Mouse (Mus musculus) layer of hippocampus, adult 2 months (tissue): Measurements from ENCODE around the gene Hsd17b6. TPM values are rescaled to one million over a fixed set of nuclear protein-coding genes. Genes with fewer than 3 reads are reported as not detected.
"Not testable (repeated sequence)": the region's sequence is repeated elsewhere in the genome, so short reads cannot be mapped to it uniquely, and the experiment has no call there.

Experiments used
- DNase-seq, 2 experiments: peaks; one replicate each; pipeline ENCODE4 v3.0.0; 2022; ENCODE audit warnings: low spot score in 2 of 2
- H3K27ac ChIP-seq: fragments of 200-600 bp; 2 replicates; pipeline ENCODE4 v1.8.1; 2022
- H3K4me3 ChIP-seq: fragments of 200-600 bp; 2 replicates; pipeline ENCODE4 v1.8.1; 2022; ENCODE audit warnings: mild to moderate bottlenecking
- CTCF ChIP-seq: fragments of 200-600 bp; conservative IDR thresholded peaks from 2 replicates; pipeline ENCODE4 v1.8.1; 2022; ENCODE audit warnings: antibody characterized with exemption, mild to moderate bottlenecking, moderate library complexity
- long read RNA-seq, 2 experiments: library from polyadenylated mRNA; stranded (forward); transcript quantifications; one replicate each; pipeline ENCODE4 v2.0.0; 2021; ENCODE audit warnings: borderline mapping rate in 2 of 2
- total RNA-seq, 2 experiments: library from RNA; stranded (reverse); gene quantifications; 2 replicates each; pipeline ENCODE4 v1.2.3; 2021

Hsd17b6 gene
- total RNA-seq: not detected
- long read RNA-seq, experiment 1: 0 reads
- long read RNA-seq, experiment 2: 0 reads

DNA sequence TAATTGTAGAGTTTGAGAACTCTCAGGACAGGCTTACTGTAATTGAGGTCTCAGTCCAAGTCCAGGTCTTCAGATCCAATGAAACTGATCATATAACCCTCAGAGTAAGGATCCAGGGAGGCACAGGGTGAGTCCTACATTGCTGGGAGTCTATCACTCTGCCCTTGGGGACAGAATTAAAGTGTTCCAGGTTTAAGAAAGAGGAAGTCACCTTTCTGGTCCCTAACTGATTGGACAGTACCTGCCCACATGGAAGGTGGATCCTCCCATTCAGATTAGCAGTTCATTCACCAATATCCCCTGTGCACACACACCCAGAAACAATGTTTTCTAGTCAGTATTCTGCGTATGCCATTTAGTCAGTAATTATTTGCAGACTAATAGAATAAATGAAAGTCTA lies at the start of gene Hsd17b6:
Gene Hsd17b6, minus strand, starts transcription at position 166 of the 400 bp plus-strand sequence.
- no peak for DNase-seq
- no peak for TF ChIP-seq CTCF
- Histone ChIP-seq H3K4me3 (no peak within 1 kb of the TSS), H3K27ac (no peak within 1 kb of the TSS)

DNA sequence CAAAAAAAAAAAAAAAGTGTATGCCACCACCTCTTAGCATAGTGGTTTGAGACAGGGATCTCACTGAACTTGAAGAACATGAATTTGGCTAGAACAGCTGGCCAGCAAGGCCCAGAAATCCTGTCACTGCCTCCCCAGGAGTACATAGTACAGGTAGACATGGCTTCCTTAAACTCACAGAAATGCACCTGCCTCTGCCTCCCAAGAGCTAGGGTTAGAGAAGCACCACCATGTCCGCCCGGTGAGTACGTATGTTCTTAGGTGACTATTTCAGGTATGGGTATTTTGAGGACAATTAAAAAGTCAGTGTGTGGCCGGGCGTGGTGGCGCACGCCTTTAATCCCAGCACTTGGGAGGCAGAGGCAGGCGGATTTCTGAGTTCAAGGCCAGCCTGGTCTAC lies 45.6 kb upstream of the Hsd17b6 start:
- no peak for DNase-seq
- Histone ChIP-seq H3K4me3 (no peak overlapping the region), H3K27ac (no peak overlapping the region)
- TF ChIP-seq CTCF: no peak

DNA sequence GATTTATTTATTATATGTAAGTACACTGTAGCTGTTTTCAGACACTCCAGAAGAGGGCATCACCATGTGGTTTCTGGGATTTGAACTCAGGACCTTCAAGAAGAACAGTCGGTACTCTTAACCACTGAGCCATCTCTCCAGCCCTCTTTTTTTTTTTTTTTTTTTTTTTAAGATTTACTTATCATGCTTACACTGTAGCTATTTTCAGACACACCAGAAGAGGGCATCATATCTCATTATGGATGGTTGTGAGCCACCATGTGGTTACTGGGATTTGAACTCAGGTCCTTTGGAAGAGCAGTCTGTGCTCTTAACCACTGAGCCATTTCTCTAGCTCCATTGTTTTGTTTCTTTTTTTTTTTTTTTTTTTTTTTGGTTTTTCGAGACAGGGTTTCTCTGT lies 44.7 kb upstream of the Hsd17b6 start:
- H3K27ac ChIP-seq, DNase-seq, H3K4me3 ChIP-seq: not testable (repeated sequence)
- peak; percentile 32 for TF ChIP-seq CTCF

DNA sequence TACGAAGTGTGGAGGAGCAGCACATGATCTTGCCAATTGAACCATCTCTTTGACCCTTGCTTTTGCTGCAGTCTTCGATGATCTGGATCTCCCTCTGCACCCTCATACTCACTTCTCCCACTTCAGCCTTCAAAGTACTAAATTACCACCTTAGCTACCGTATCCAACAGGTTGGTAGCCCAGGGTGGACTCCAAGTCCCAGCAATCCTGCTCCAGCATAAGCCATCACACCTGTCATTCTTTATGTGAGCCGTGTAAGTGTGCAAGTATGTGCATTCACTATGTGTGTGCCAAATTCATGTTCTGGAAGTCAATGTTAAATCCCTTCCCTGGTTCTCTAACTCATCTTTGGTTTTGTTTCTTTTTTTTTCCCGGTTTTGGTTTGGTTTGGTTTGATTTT lies 44.2 kb upstream of the Hsd17b6 start:
- DNase-seq: no peak
- no peak for TF ChIP-seq CTCF
- Histone ChIP-seq H3K4me3 (no peak overlapping the region), H3K27ac (no peak overlapping the region)

DNA sequence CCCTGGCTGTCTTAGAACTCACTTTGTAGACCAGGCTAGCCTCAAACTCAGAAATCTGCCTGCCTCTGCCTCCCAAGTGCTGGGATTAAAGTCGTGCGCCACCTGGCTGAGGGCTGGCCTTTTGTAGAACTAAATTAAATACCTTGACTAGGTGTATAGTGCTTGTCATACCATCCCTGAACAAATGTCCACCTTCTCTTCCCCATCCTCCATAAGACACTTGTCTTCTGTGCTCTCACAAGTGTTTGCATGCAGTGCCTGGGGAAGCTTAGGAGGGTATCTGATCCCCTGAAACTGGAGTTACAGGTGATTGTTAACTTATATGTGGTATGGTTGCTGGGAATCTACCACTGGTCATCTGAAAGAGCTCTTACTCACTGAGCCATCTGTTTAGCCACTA lies 42.9 kb upstream of the Hsd17b6 start:
- H3K27ac ChIP-seq: no peak overlapping the region
- H3K4me3 ChIP-seq: no peak overlapping the region
- no peak for TF ChIP-seq CTCF

DNA sequence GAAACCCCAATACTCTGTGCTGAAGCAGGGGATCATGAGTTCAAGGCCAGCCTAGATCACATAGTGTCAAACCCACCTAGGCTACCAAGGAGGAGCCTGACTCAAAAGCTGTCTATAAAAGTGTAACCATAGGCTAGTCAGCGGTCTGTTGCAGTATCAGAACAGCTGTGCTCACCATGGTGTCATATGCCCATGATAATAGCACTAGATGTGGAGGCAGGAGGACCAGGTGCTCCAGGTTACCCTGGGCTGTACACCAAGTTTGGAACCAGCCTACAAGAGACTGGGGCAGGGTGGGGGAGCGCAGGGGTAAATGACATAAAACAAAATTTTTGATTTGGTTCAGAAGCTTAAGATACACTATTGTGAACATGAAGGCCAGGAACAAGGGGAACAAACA lies 42.3 kb upstream of the Hsd17b6 start:
- H3K27ac ChIP-seq: no peak overlapping the region
- H3K4me3 ChIP-seq: no peak overlapping the region
- TF ChIP-seq CTCF: no peak
- no peak for DNase-seq

More for the DNA sequence above, 42.9 kb upstream of the Hsd17b6 start:
- DNase-seq: no peak

DNA sequence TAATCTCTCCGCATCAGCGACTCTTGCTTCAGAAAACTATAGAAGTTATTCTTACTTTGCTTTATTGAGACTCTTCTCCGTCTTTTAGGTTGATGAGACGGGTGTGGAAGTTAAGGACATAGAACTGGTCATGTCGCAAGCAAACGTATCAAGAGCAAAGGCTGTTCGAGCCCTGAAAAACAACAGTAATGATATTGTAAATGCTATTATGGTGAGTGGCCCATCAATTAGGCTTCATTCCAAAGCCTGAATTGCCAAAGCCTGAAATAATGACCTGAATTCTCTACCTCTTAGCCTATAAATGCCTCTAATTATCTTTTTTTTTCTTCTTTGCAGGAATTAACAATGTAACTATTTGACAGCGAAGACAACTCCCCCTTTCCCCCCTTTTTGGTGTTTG lies 40.7 kb upstream of the Hsd17b6 start:
- Histone ChIP-seq H3K27ac (no peak overlapping the region), H3K4me3 (no peak overlapping the region)
- TF ChIP-seq CTCF: no peak
- DNase-seq: no peak

DNA sequence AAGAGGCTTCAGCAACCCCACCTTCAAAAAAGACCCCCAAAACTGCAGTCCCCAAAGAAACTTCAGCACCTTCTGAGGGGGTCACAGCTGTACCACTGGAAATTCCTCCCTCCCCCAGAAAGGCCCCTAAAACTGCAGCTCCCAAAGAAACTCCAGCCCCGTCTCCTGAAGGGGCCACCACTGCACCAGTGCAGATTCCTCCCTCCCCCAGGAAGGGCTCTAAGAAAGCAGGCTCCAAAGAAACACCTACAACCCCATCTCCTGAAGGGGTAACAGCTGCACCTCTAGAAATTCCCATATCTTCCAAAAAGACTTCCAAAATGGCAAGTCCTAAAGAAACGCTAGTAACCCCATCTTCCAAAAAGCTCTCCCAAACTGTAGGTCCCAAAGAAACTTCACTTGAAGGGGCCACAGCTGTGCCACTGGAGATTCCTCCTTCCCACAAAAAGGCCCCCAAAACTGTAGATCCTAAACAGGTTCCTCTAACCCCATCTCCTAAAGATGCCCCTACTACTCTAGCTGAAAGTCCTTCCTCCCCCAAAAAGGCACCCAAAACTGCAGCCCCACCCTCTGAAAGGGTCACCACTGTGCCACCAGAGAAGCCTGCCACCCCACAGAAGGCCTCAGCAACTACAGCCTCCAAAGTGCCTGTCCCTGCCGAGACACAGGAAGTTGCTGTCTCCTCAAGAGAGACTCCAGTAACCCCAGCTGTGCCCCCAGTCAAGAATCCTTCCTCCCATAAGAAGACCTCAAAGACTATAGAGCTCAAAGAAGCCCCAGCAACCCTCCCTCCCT lies 35.8 kb upstream of the Hsd17b6 start:
- no peak for DNase-seq
- no peak overlapping the region for H3K4me3 ChIP-seq
- H3K27ac ChIP-seq: 0 out of 2 replicates have a peak overlapping the region, but pooled peaks have one; percentile 18
- TF ChIP-seq CTCF: no peak

DNA sequence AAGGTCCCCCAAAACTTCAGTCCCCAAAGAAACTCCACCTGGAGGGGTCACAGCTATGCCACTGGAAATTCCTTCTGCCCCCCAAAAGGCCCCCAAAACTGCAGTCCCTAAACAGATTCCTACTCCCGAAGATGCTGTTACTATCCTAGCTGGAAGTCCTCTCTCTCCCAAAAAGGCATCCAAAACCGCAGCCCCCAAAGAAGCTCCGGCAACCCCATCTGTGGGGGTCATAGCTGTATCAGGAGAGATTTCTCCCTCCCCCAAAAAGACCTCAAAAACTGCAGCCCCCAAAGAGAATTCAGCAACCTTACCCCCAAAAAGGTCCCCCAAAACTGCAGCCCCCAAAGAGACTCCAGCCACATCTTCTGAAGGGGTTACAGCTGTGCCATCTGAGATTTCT lies 35.1 kb upstream of the Hsd17b6 start:
- DNase-seq: no peak
- no peak for TF ChIP-seq CTCF
- no peak overlapping the region for H3K27ac ChIP-seq
- H3K4me3 ChIP-seq: no peak overlapping the region

DNA sequence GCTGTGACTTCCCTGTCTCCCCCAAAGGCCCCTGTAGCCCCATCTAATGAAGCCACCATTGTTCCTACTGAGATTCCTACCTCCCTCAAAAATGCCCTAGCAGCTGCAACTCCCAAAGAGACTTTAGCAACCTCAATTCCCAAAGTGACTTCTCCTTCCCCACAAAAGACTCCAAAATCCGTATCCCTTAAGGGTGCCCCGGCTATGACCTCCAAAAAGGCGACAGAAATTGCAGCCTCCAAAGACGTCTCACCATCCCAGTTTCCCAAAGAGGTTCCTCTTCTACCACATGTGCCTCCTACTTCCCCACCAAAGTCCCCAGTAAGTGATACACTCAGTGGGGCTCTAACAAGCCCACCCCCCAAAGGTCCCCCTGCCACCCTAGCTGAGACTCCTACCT lies 34.2 kb upstream of the Hsd17b6 start:
- no peak for TF ChIP-seq CTCF

DNA sequence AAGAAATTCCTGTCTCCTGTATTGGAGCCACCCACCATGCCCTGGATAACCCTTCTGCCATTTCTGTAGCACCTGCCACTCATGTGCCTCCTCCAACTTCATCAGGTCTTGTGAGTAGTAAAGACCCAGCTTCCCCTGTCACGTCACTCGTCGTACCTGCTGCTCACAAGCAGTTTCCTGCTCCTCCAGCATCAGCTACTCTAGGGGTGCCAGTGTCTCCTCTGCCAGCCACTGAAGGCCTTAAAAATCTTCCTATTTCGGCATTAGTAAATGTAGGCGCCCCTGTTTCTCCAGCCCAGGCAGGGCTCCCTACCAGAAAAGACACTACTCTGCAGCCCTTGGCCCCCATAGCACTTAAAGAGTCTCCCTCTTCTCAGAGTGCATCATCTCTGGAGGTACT lies 32.9 kb upstream of the Hsd17b6 start:
- Histone ChIP-seq H3K4me3 (no peak overlapping the region), H3K27ac (no peak overlapping the region)
- TF ChIP-seq CTCF: no peak
- no peak for DNase-seq

More for the DNA sequence above, 34.2 kb upstream of the Hsd17b6 start:
- Histone ChIP-seq H3K27ac (no peak overlapping the region), H3K4me3 (no peak overlapping the region)
- DNase-seq: no peak

DNA sequence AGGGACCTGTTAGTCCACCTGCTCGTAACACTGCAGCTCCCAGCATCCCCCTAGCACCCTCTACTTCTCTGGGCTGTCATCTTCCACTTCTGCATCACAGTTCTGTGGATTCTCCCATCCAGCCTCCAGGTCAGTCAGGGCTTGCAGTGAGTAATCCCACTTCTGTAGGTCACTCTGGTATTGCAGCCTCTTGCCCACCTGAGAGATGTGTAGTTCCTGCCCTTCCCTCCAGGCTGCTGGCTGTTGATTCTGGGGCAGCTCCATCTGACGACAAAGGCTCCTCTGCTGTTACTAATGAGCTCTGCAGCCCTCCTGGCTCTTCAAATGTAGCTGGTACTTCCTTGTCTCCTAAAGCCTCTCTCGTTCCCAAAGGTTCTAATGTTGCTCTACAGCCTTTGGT lies 32.4 kb upstream of the Hsd17b6 start:
- H3K4me3 ChIP-seq: no peak overlapping the region
- peak; percentile 40 for TF ChIP-seq CTCF
- DNase-seq: no peak
- H3K27ac ChIP-seq: peak overlapping the region; percentile 18; the same call in 1 of the 2 replicates

DNA sequence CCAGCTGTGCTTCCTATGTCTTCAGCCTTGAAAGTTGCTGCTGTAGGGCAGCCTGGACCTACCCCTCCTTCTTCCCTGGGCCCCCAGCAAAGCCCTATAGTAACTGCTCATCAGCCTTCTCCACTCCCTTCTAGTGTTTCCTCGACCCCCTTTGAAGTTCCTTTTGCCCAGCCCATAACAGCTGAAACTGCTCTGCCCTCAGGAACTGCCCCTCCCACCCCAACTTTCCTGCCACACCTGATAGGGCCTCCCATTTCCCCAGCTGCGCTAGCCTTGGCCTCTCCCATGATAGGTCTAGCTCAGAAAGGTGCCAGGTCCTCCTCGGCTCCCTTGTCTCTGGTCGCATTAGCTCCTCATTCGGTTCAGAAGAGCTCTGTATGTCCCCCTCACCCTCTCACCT lies 31.8 kb upstream of the Hsd17b6 start:
- no peak for TF ChIP-seq CTCF
- H3K27ac ChIP-seq: peak overlapping the region; percentile 18; the same call in 1 of the 2 replicates
- DNase-seq: no peak
- H3K4me3 ChIP-seq: no peak overlapping the region

DNA sequence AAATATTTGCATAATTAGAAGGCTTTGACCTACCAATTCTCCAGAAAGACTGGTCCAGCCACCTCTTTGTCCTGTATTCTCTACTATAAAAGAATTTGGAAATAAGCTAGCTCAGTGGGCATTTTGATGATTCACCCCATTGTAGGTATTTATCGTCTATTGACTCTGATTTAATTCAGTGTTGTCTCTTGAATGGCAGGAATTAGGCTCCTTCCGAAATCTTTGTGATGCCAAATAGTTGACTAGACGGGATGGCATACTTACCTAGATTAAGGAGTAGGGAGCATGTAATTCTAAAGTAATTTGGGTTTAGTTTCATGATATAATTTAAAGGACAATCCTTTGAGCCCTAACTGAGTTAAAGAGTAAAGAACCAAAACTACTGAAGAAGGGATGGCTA lies 30.5 kb upstream of the Hsd17b6 start:
- Histone ChIP-seq H3K4me3 (peak overlapping the region; percentile 80; the same call in 1 of the 2 replicates), H3K27ac (0 out of 2 replicates have a peak overlapping the region, but pooled peaks have one; percentile 8)
- no peak for TF ChIP-seq CTCF
- no peak for DNase-seq
